Mouse (Mus musculus) layer of hippocampus, postnatal 25 days (tissue): ENCODE results near the gene Slc16a11. TPM values are rescaled to one million over a fixed set of nuclear protein-coding genes. Genes with fewer than 3 reads are reported as not detected.

Experiments
- DNase-seq, 2 experiments: peaks; one replicate each; pipeline ENCODE4 v3.0.0; 2022; ENCODE audit warnings: mixed read lengths in 2 of 2, low spot score in 1 of 2; ENCODE audit errors: extremely low spot score in 1 of 2
- microRNA-seq, 2 experiments: library from miRNA; unstranded; fragments of <30 nt; microRNA quantifications; one replicate each; pipeline ENCODE4 v1.2.0; 2021
- total RNA-seq, 2 experiments: library from RNA; stranded (reverse); gene quantifications; 2 replicates each; pipeline ENCODE4 v1.2.3; 2021

Gene Slc16a11
- total RNA-seq, 2 experiments from 2014 or later, result 28.1 to 39.2 TPM

GRCm38 (mm10) chr11:70239541-70240279, 27.2 kb downstream of the Slc16a11 start, which contains the start of the genes Gm21988 and Rnasek:
Gene Gm21988, minus strand, starts transcription at chr11:70239830.
Gene Rnasek, minus strand, starts transcription at chr11:70239842.
- peak; percentile 70 to 86 for DNase-seq

GRCm38 (mm10) chr11:70242591-70242990, 30.0 kb downstream of the Slc16a11 start:
- DNase-seq, result no peak

GRCm38 (mm10) chr11:70247136-70247845, 34.7 kb downstream of the Slc16a11 start:
- DNase-seq, result peak; percentile 44 to 82

GRCm38 (mm10) chr11:70250150-70250549, 37.6 kb downstream of the Slc16a11 start:
- no peak for DNase-seq

GRCm38 (mm10) chr11:70251853-70252252, 39.3 kb downstream of the Slc16a11 start:
- no peak for DNase-seq

GRCm38 (mm10) chr11:70254337-70254736, 41.8 kb downstream of the Slc16a11 start:
- DNase-seq, result no peak

- no peak for DNase-seq
Observed at GRCm38 (mm10) chr11:70254931-70255531, 42.5 kb downstream of the Slc16a11 start, which contains the start of gene Alox12. Gene Alox12, minus strand, starts transcription at chr11:70255353.

GRCm38 (mm10) chr11:70259035-70259434, 46.5 kb downstream of the Slc16a11 start:
- no peak for DNase-seq

GRCm38 (mm10) chr11:70265252-70265651, 52.7 kb downstream of the Slc16a11 start:
- DNase-seq, result no peak

GRCm38 (mm10) chr11:70265819-70266218, 53.3 kb downstream of the Slc16a11 start:
- no peak for DNase-seq

Small RNA genes lying within 50 kb of the gene (microRNA-seq; reads per million reads assigned to microRNA genes)
- gene Mir195a, result 1,506 to 7,943 reads per million in 2 experiments
- gene Mir497, result 0 reads per million in 2 experiments
- 0 reads per million in 2 experiments for gene Mir497b

Other genes with a start within 250 kb of the Slc16a11 start
- gene Cldn7, start 248.0 kb upstream of the Slc16a11 start, total RNA-seq, result not detected
- 100 to 1,000 TPM; 107 to 116 TPM for gene Ctdnep1, start 231.6 kb upstream of the Slc16a11 start, total RNA-seq
- 10 to 100 TPM; 77.1 to 82.2 TPM for gene Elp5, start 230.2 kb upstream of the Slc16a11 start, total RNA-seq
- gene Gabarap, start 221.6 kb upstream of the Slc16a11 start, total RNA-seq, result 100 to 1,000 TPM; 229 to 258 TPM
- 10 to 100 TPM; 41.4 to 46.9 TPM for gene Phf23, start 217.0 kb upstream of the Slc16a11 start, total RNA-seq
- gene Dvl2, start 212.2 kb upstream of the Slc16a11 start, total RNA-seq, result 10 to 100 TPM; 31.2 to 37.8 TPM
- 10 to 100 TPM; 56.9 to 62.4 TPM for gene Acadvl, start 197.3 kb upstream of the Slc16a11 start, total RNA-seq
- gene Dlg4, start 195.8 kb upstream of the Slc16a11 start, total RNA-seq, result 100 to 1,000 TPM; 857 to 887 TPM
- gene Asgr1, start 158.7 kb upstream of the Slc16a11 start, total RNA-seq, result under 1 TPM; 0.73 to 0.74 TPM
- not detected for gene Asgr2, start 120.1 kb upstream of the Slc16a11 start, total RNA-seq
- under 1 TPM; 0.38 to 0.49 TPM for gene Mgl2, start 82.4 kb upstream of the Slc16a11 start, total RNA-seq
- 1 to 10 TPM; 1.1 to 3.4 TPM for gene Clec10a, start 56.6 kb upstream of the Slc16a11 start, total RNA-seq
- 10 to 100 TPM in 1 of 2 experiments, 1 to 10 TPM in 1; 7.0 to 10.0 TPM for gene Slc16a13, start 8.3 kb downstream of the Slc16a11 start, total RNA-seq
- 1 to 10 TPM; 1.2 to 2.1 TPM for gene Bcl6b, start 17.0 kb downstream of the Slc16a11 start, total RNA-seq
- 10 to 100 TPM; 50.6 to 55.6 TPM for gene 0610010K14Rik, start 25.2 kb downstream of the Slc16a11 start, total RNA-seq
- gene Gm21988, start 27.1 kb downstream of the Slc16a11 start, total RNA-seq, result 1 to 10 TPM; 3.2 to 4.5 TPM
- 100 to 1,000 TPM; 310 to 312 TPM for gene Rnasek, start 27.1 kb downstream of the Slc16a11 start, total RNA-seq
- gene Alox12, start 42.6 kb downstream of the Slc16a11 start, total RNA-seq, result under 1 TPM in 1 of 2 experiments, not detected in 1; 0.20 TPM
- not detected for gene Alox12e, start 109.9 kb downstream of the Slc16a11 start, total RNA-seq
- gene Alox15, start 139.3 kb downstream of the Slc16a11 start, total RNA-seq, result not detected
- 10 to 100 TPM; 32.8 to 34.3 TPM for gene Pelp1, start 197.3 kb downstream of the Slc16a11 start, total RNA-seq
- 100 to 1,000 TPM in 1 of 2 experiments, 10 to 100 TPM in 1; 90.7 to 104 TPM for gene Arrb2, start 219.9 kb downstream of the Slc16a11 start, total RNA-seq
- 10 to 100 TPM; 15.5 to 17.4 TPM for gene Med11, start 239.2 kb downstream of the Slc16a11 start, total RNA-seq
- gene Zmynd15, start 246.7 kb downstream of the Slc16a11 start, total RNA-seq, result under 1 TPM; 0.37 to 0.42 TPM
- 1 to 10 TPM in 1 of 2 experiments, under 1 TPM in 1; 0.62 to 1.1 TPM for gene Cxcl16, start 247.2 kb downstream of the Slc16a11 start, total RNA-seq